Mouse (Mus musculus): ENCODE measurements around the gene Tnfrsf8. TPM values are rescaled to one million over a fixed set of nuclear protein-coding genes. Genes with fewer than 3 reads are reported as not detected.

The Tnfrsf8 gene
- 13.8 TPM for polyA plus RNA-seq (2017; shearing (Covaris generic))

GRCm38 (mm10) chr4:145314836-145315467 lies at the start of gene Tnfrsf8:
TSS of gene Tnfrsf8 (minus strand) at chr4:145315164.

GRCm38 (mm10) chr4:145246173-145247011 lies 68.6 kb downstream of the Tnfrsf8 start, which contains the start of gene Tnfrsf1b:
TSS of gene Tnfrsf1b (minus strand) at chr4:145246870.

Other genes starting within 250 kb of the Tnfrsf8 start
- gene Vps13d, start 120.2 kb downstream of the Tnfrsf8 start, polyA plus RNA-seq (2017; shearing (Covaris generic)), result 5.8 TPM
- gene Tnfrsf1b, start 68.3 kb downstream of the Tnfrsf8 start, polyA plus RNA-seq (2017; shearing (Covaris generic)), result 431 TPM
- gene Zfp990, start 195.6 kb upstream of the Tnfrsf8 start, polyA plus RNA-seq (2017; shearing (Covaris generic)), result 0.51 TPM

All from activated CD4-positive, CD25-positive, alpha-beta regulatory T cell, adult 9 weeks (primary cell).